8 mouse cellular contexts compared by ENCODE assay signal in genomic region chr1:104994612-104994986, GRCm38 (mm10).
DNase-seq lines count a peak whose midpoint lies in the region; ATAC-seq and TF ChIP-seq lines count a peak whose summit lies in the region.

No protein-coding gene starts in this region.

- ATAC-seq in forebrain, embryonic 11.5 days (replicated peaks; ENCODE audit: low FRiP score), result no peak; the same call in 1 of the 2 replicates
- ATAC-seq in lung, embryonic 14.5 days (ENCODE audit: insufficient read depth), result no peak
- no peak for ATAC-seq in stomach, embryonic 14.5 days (ENCODE audit: insufficient number of reproducible peaks, insufficient read depth, low FRiP score, low read depth)

- peaks cover 27% of the 10 kb centered on the region for H3K27me3 ChIP-seq in forebrain, embryonic 10.5 days (ENCODE audit: poor library complexity, severe bottlenecking)
- H3K27me3 ChIP-seq in forebrain, embryonic 11.5 days (ENCODE audit: control insufficient read depth, insufficient read depth, low read length), result no peaks in the 10 kb centered on the region
- H3K27me3 ChIP-seq in lung, embryonic 14.5 days (ENCODE audit: insufficient read depth, low read length), result no peaks in the 10 kb centered on the region
- H3K27me3 ChIP-seq in limb, embryonic 10.5 days (ENCODE audit: low read depth, poor library complexity, severe bottlenecking), result peaks cover 19% of the 10 kb centered on the region
- no peaks in the 10 kb centered on the region for H3K27me3 ChIP-seq in stomach, embryonic 14.5 days (ENCODE audit: control insufficient read depth, insufficient read depth, low read length)

- WGBS in forebrain, embryonic 10.5 days, result 80% methylated on average over 3 of the region's 3 CpGs
- WGBS in forebrain, embryonic 11.5 days, result 86% methylated on average over 3 of the region's 3 CpGs
- WGBS in lung, embryonic 14.5 days, result 74% methylated on average over 3 of the region's 3 CpGs
- 79% methylated on average over 3 of the region's 3 CpGs for WGBS in limb, embryonic 10.5 days
- 63% methylated on average over 3 of the region's 3 CpGs for WGBS in stomach, embryonic 14.5 days

- H3K4me1 ChIP-seq in forebrain, embryonic 10.5 days, result peaks cover 9% of the 10 kb centered on the region
- 0 out of 2 replicates have a peak, but pooled peaks cover 2% of the 10 kb centered on the region for H3K4me1 ChIP-seq in forebrain, embryonic 11.5 days (replicated peaks; ENCODE audit: control insufficient read depth, insufficient read depth, low read length)
- H3K4me1 ChIP-seq in lung, embryonic 14.5 days (ENCODE audit: insufficient read depth), result no peaks in the 10 kb centered on the region
- H3K4me1 ChIP-seq in limb, embryonic 10.5 days, result peaks cover 6% of the 10 kb centered on the region
- no peaks in the 10 kb centered on the region for H3K4me1 ChIP-seq in stomach, embryonic 14.5 days (ENCODE audit: control insufficient read depth, insufficient read depth, low read length)

- no peak overlapping the region for H3K9ac ChIP-seq in forebrain, embryonic 11.5 days (ENCODE audit: low read length)
- no peak overlapping the region for H3K9ac ChIP-seq in lung, embryonic 14.5 days
- H3K9ac ChIP-seq in stomach, embryonic 14.5 days (replicated peaks; ENCODE audit: low read depth, low read length), result no peak overlapping the region; the same call in 1 of the 2 replicates

- no peak for TF ChIP-seq CTCF in lung, embryonic 14.5 days (IDR thresholded peaks at IDR 0.05; ENCODE audit: low read depth)
- TF ChIP-seq CTCF in layer of hippocampus, adult 2 months (conservative IDR thresholded peaks at IDR 0.05), result no peak

- H3K9me3 ChIP-seq in forebrain, embryonic 10.5 days, result no peaks in the 10 kb centered on the region
- H3K9me3 ChIP-seq in forebrain, embryonic 11.5 days (ENCODE audit: control insufficient read depth, low read length), result no peaks in the 10 kb centered on the region
- no peaks in the 10 kb centered on the region for H3K9me3 ChIP-seq in lung, embryonic 14.5 days (ENCODE audit: low read depth, low read length)
- no peaks in the 10 kb centered on the region for H3K9me3 ChIP-seq in limb, embryonic 10.5 days (replicated peaks)
- H3K9me3 ChIP-seq in stomach, embryonic 14.5 days (ENCODE audit: control insufficient read depth, low read depth, low read length), result no peaks in the 10 kb centered on the region

- DNase-seq in forebrain, embryonic 10.5 days (ENCODE audit: extremely low spot score, low spot score), result no peak
- no peak for DNase-seq in forebrain, embryonic 11.5 days (ENCODE audit: low spot score)
- DNase-seq in lung, embryonic 14.5 days, result no peak
- no peak for DNase-seq in lung, postnatal 25 days (ENCODE audit: low spot score)
- no peak for DNase-seq in limb, embryonic 10.5 days (ENCODE audit: low spot score)
- DNase-seq in thymus, postnatal 10 days (ENCODE audit: low spot score in 2 of 2), result no peak
- no peak for DNase-seq in layer of hippocampus, adult 2 months (ENCODE audit: low spot score in 2 of 2)

- H3K4me3 ChIP-seq in forebrain, embryonic 10.5 days, result peak overlapping the region; percentile 54; the same call in 1 of the 2 replicates
- no peak overlapping the region for H3K4me3 ChIP-seq in forebrain, embryonic 11.5 days (ENCODE audit: low read depth, low read length)
- H3K4me3 ChIP-seq in lung, embryonic 14.5 days (ENCODE audit: low read depth, low read length), result 0 out of 2 replicates have a peak overlapping the region, but pooled peaks have one; percentile 43
- peak overlapping the region; percentile 56; the same call in 1 of the 2 replicates for H3K4me3 ChIP-seq in limb, embryonic 10.5 days
- H3K4me3 ChIP-seq in stomach, embryonic 14.5 days (ENCODE audit: low read depth, low read length), result no peak overlapping the region; the same call in 1 of the 2 replicates
- H3K4me3 ChIP-seq in layer of hippocampus, adult 2 months, result no peak overlapping the region

- no peaks in the 10 kb centered on the region for H3K36me3 ChIP-seq in forebrain, embryonic 10.5 days (replicated peaks)
- no peaks in the 10 kb centered on the region for H3K36me3 ChIP-seq in forebrain, embryonic 11.5 days (ENCODE audit: control insufficient read depth, insufficient read depth, low read length)
- no peaks in the 10 kb centered on the region for H3K36me3 ChIP-seq in lung, embryonic 14.5 days (ENCODE audit: insufficient read depth)
- no peaks in the 10 kb centered on the region for H3K36me3 ChIP-seq in limb, embryonic 10.5 days
- H3K36me3 ChIP-seq in stomach, embryonic 14.5 days (ENCODE audit: control insufficient read depth, insufficient read depth, low read length), result no peaks in the 10 kb centered on the region

- H3K4me2 ChIP-seq in forebrain, embryonic 11.5 days (ENCODE audit: low read depth, low read length, severe bottlenecking), result no peak overlapping the region
- peak overlapping the region; percentile 86 for H3K4me2 ChIP-seq in lung, embryonic 14.5 days
- peak overlapping the region; percentile 86; the same call in 1 of the 2 replicates for H3K4me2 ChIP-seq in stomach, embryonic 14.5 days (replicated peaks; ENCODE audit: low read depth, low read length)

- H3K27ac ChIP-seq in forebrain, embryonic 10.5 days, result no peak overlapping the region
- no peak overlapping the region for H3K27ac ChIP-seq in forebrain, embryonic 11.5 days (ENCODE audit: low read depth, low read length)
- no peak overlapping the region for H3K27ac ChIP-seq in lung, embryonic 14.5 days (ENCODE audit: low read depth)
- H3K27ac ChIP-seq in limb, embryonic 10.5 days, result no peak overlapping the region
- H3K27ac ChIP-seq in stomach, embryonic 14.5 days (ENCODE audit: low read length), result no peak overlapping the region
- no peak overlapping the region for H3K27ac ChIP-seq in layer of hippocampus, adult 2 months

Comparison
In these comparisons a context has a peak if more than half of its experiments do, and no peak if none do; other contexts are left out.
1. H3K4me3 ChIP-seq: peak in forebrain, embryonic 10.5 days (single experiment), lung, embryonic 14.5 days (single experiment) and limb, embryonic 10.5 days (single experiment); none in forebrain, embryonic 11.5 days (single experiment), stomach, embryonic 14.5 days (single experiment) and layer of hippocampus, adult 2 months (single experiment).